Mouse (Mus musculus) neural tube, embryonic 11.5 days (tissue): Measurements from ENCODE around the gene Oser1. TPM values are rescaled to one million over a fixed set of nuclear protein-coding genes. Genes with fewer than 3 reads are reported as not detected.

Source experiments
- ATAC-seq: fragments of 200-750 bp; cut with Nextera tagmentation; 2 replicates; pipeline ENCODE4 v1.8.0; 2017; ENCODE audit warnings: moderate number of reproducible peaks, mild to moderate bottlenecking, moderate TSS enrichment, moderate library complexity; ENCODE audit not compliant: insufficient read depth, low FRiP score, low TSS enrichment
- DNase-seq: peaks from one replicate; pipeline ENCODE4 v3.0.0-alpha.2; 2015; ENCODE audit warnings: low spot score
- H3K27ac ChIP-seq: fragments of 300-500 bp; sonication (generic); 2 replicates; pipeline ENCODE4 v1.5.1; 2014; ENCODE audit warnings: low read depth, mild to moderate bottlenecking, low read length
- H3K27me3 ChIP-seq: fragments of 300-500 bp; sonication (generic); 2 replicates; pipeline ENCODE4 v1.6.1; 2014; ENCODE audit warnings: mild to moderate bottlenecking, low read length, mixed read lengths; ENCODE audit not compliant: control insufficient read depth, insufficient read depth
- H3K36me3 ChIP-seq: fragments of 300-500 bp; sonication (generic); 2 replicates; pipeline ENCODE4 v1.6.1; 2014; ENCODE audit warnings: mild to moderate bottlenecking, low read length, moderate library complexity, mixed read lengths; ENCODE audit not compliant: control insufficient read depth, insufficient read depth
- H3K4me1 ChIP-seq: fragments of 300-500 bp; sonication (generic); 2 replicates; pipeline ENCODE4 v1.6.1; 2014; ENCODE audit warnings: low read length, mixed read lengths; ENCODE audit not compliant: control insufficient read depth, insufficient read depth
- H3K4me2 ChIP-seq: fragments of 300-500 bp; sonication (generic); 2 replicates; pipeline ENCODE4 v1.6.1; 2014; ENCODE audit warnings: low read depth, mild to moderate bottlenecking, moderate library complexity
- H3K4me3 ChIP-seq: fragments of 300-500 bp; sonication (generic); 2 replicates; pipeline ENCODE4 v1.5.1; 2014; ENCODE audit warnings: low read depth, low read length
- H3K9ac ChIP-seq: fragments of 300-500 bp; sonication (generic); 2 replicates; pipeline ENCODE4 v1.6.1; 2014; ENCODE audit warnings: mild to moderate bottlenecking, low read length
- H3K9me3 ChIP-seq: fragments of 300-500 bp; sonication (generic); 2 replicates; pipeline ENCODE4 v1.6.1; 2016; ENCODE audit warnings: low read length; ENCODE audit not compliant: control insufficient read depth
- WGBS: fragments of 180-500 bp; shearing (Covaris S2); extraction: QIAGEN DNeasy Blood & Tissue Kit; methylation state at CpG from one replicate; pipeline ENCODE4 v1.1.7; 2014; 5-methylcytosine and 5-hydroxymethylcytosine counted together
- polyA plus RNA-seq: library from polyadenylated mRNA; unstranded; fragments of >200 nt; fragmentation: Nextera tagmentation; extraction: Ambion mirVana; gene quantifications from 2 replicates; pipeline ENCODE4 v1.2.1, GENCODE M21; 2014

Gene Oser1
- polyA plus RNA-seq, 1 experiment from 2014 or later: 85.4 TPM

DNA sequence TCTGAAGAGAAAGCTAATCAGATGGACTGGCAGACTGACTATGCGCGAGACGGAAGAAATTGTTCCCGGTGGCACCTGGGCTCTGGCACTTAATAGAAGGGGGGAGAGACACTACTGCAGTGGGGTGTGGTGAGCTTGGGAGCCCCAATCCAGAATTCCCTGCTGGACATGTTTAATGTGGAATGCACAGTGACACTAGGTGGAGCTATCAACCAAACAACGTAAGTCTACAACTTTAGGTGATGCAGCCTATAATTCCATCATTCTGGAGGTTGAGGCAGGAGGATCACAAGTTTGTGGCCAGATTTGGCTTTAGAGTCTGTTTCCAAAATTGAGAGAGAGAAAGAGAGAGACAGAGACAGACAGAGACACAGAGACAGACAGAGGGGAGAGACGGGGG lies 28.2 kb upstream of the Oser1 start:
- Histone ChIP-seq H3K36me3 (no peaks in the 10 kb centered on the region), H3K9me3 (no peaks in the 10 kb centered on the region), H3K27me3 (no peaks in the 10 kb centered on the region), H3K27ac (no peak overlapping the region), H3K9ac (no peak overlapping the region), H3K4me3 (no peak overlapping the region), H3K4me2 (no peak overlapping the region), H3K4me1 (no peaks in the 10 kb centered on the region)
- 87% methylated on average over 6 of the region's 6 CpGs for WGBS
- ATAC-seq (no peak), DNase-seq (no peak)

DNA sequence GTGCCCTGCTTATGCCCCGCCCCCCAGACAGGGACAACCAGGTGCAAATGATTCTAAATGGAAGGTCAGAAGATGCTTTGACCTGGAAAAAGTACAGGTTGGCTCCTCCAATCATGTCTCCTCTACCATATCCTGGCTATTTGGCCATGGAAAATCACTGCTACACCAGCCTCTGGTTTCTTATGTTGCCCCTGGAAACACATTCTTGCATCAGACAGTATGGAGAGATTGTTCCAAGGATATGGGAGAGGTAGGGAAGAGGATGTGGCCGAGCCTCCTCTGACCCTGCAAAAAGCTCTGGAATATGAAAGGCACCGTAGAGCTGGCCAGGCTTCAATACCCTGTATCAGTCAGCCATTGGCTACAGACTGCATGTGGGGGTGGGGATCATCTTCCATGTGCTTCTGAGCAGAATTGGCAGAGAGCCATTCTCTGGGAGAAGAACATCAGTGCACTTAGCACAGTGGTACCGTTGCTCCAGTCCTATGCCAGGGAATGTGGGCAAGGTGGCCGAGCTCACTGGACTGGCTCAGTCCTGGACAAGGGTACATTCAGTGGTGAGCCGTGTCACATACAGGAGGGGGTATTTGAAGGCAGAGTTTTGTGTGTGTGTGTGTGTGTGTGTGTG lies 26.3 kb upstream of the Oser1 start:
- ATAC-seq: no peak
- no peak overlapping the region for H3K4me3 ChIP-seq
- H3K36me3 ChIP-seq: no peaks in the 10 kb centered on the region
- no peaks in the 10 kb centered on the region for H3K9me3 ChIP-seq
- no peak overlapping the region for H3K27ac ChIP-seq
- no peaks in the 10 kb centered on the region for H3K4me1 ChIP-seq
- no peaks in the 10 kb centered on the region for H3K27me3 ChIP-seq
- WGBS: 85% methylated on average over 6 of the region's 6 CpGs
- no peak overlapping the region for H3K9ac ChIP-seq
- DNase-seq: no peak
- no peak overlapping the region for H3K4me2 ChIP-seq

DNA sequence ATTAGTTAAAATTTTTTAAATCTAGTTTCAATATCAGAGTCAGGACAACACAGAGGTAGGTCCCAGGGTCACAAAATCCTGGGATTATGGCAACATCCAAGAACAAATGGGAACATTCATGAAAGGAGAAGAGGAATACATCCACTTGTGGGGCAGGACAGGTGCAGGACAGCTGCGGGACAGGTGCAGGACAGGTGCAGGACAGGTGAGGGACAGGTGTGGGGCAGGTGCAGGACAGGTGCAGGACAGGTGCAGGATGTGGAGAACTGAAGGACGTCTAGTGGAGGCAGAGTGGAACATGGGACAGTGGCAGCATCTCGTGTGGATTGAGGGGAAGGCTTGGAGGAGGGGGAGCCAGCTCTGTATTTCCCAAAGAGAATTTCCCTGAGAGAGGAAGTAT lies 24.8 kb upstream of the Oser1 start:
- no peak overlapping the region for H3K27ac ChIP-seq
- H3K9me3 ChIP-seq: no peaks in the 10 kb centered on the region
- H3K4me3 ChIP-seq: no peak overlapping the region
- no peaks in the 10 kb centered on the region for H3K4me1 ChIP-seq
- 74% methylated on average over 3 of the region's 3 CpGs for WGBS
- H3K36me3 ChIP-seq: no peaks in the 10 kb centered on the region
- ATAC-seq: no peak
- H3K27me3 ChIP-seq: no peaks in the 10 kb centered on the region
- no peak overlapping the region for H3K9ac ChIP-seq
- DNase-seq: no peak
- H3K4me2 ChIP-seq: no peak overlapping the region

DNA sequence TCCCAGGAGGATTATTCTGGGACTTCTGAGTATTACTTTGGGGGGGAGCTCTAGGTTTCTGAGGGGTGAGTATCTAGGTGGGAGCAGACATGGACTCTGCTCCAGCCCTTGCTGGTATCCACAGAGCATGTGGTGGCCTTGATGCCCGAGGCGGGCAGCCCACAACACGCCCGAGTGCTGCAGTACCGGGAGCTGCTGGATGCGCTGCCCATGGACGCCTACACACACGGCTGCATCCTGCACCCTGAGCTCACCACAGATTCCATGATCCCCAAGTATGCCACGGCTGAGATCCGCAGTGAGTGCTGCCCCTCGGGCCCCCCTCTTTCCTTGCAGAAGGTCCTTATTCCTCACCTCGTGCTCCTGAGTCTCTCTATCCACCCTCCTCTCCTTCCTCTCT lies 22.9 kb upstream of the Oser1 start:
- H3K36me3 ChIP-seq: no peaks in the 10 kb centered on the region
- no peak overlapping the region for H3K4me3 ChIP-seq
- DNase-seq: no peak
- WGBS: 81% methylated on average over 12 of the region's 12 CpGs
- H3K4me1 ChIP-seq: no peaks in the 10 kb centered on the region
- H3K9me3 ChIP-seq: no peaks in the 10 kb centered on the region
- H3K27me3 ChIP-seq: no peaks in the 10 kb centered on the region
- no peak overlapping the region for H3K4me2 ChIP-seq
- H3K9ac ChIP-seq: no peak overlapping the region
- H3K27ac ChIP-seq: no peak overlapping the region
- no peak for ATAC-seq

DNA sequence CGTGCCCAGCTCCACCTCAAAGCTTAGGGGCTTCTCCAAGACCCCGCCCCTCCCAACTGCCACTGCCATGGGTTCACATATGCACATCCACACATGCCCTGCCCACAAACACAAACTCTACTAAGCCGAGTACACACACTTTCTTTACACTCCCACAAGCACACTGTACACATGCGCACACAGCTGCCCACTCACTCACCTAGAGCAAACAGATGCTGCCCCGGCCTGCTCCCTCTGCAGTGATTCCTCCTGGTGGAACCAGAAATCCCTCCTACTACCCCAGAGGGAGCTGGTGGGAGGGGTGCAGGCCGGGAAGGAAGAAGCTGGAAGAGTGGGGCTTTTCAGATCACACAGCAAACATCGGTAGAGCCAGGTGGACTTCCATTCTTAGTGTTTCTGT lies 19.5 kb upstream of the Oser1 start:
- Histone ChIP-seq H3K4me3 (no peak overlapping the region), H3K36me3 (no peaks in the 10 kb centered on the region), H3K4me2 (no peak overlapping the region), H3K27ac (no peak overlapping the region), H3K27me3 (no peaks in the 10 kb centered on the region), H3K9me3 (no peaks in the 10 kb centered on the region), H3K9ac (0 out of 2 replicates have a peak overlapping the region, but pooled peaks have one; percentile 6), H3K4me1 (no peaks in the 10 kb centered on the region)
- 71% methylated on average over 7 of the region's 7 CpGs for WGBS
- DNase-seq (no peak), ATAC-seq (no peak)

DNA sequence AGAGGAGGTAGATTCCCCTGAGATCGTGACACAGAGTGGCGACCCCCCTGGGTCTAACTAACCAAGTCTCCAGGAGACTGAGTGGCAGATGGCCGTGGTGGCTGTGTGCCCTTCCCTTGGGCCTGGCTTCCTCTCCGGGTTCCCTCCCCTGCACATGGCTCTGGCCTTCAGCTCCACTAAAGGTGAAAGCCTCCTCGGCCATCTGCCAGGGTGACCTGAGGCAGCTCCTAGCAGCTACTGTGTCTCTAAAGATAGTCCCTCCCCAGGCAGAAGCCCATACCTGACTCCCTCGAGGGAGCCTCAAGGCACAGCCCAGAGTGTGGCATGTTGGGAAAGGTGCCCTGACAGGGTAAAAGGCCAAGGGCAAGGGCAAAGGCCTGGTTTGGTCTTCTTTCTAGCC lies 19.0 kb upstream of the Oser1 start:
- no peak for ATAC-seq
- H3K9ac ChIP-seq: no peak overlapping the region
- no peaks in the 10 kb centered on the region; the same call in 1 of the 2 replicates for H3K27me3 ChIP-seq
- H3K4me1 ChIP-seq: no peaks in the 10 kb centered on the region
- no peaks in the 10 kb centered on the region for H3K9me3 ChIP-seq
- DNase-seq: no peak
- no peak overlapping the region for H3K4me2 ChIP-seq
- H3K36me3 ChIP-seq: no peaks in the 10 kb centered on the region
- 74% methylated on average over 6 of the region's 6 CpGs for WGBS
- no peak overlapping the region for H3K27ac ChIP-seq
- H3K4me3 ChIP-seq: no peak overlapping the region

DNA sequence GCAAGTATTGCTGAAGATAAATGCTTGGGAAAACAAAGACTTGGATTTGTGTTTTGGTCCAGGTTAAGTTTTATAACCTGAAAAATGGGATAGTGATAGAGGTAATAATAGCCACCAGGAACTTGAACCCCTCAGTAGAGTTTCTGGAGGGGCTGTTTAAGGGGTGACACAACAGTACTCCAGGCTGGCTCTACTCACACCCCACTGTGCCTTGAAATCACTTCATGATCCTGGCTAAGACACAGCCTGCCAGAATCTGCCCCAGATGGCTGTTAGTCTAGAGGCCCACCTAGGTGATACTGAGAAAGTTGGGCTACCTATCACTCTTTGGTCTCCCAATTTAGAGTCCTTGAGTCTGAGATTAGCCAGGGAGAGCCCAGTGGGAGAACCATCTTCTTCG lies 15.0 kb upstream of the Oser1 start:
- Histone ChIP-seq H3K4me3 (peak overlapping the region; percentile 64), H3K4me2 (peak overlapping the region; percentile 72)
- 86% methylated on average over 1 of the region's 1 CpGs for WGBS

DNA sequence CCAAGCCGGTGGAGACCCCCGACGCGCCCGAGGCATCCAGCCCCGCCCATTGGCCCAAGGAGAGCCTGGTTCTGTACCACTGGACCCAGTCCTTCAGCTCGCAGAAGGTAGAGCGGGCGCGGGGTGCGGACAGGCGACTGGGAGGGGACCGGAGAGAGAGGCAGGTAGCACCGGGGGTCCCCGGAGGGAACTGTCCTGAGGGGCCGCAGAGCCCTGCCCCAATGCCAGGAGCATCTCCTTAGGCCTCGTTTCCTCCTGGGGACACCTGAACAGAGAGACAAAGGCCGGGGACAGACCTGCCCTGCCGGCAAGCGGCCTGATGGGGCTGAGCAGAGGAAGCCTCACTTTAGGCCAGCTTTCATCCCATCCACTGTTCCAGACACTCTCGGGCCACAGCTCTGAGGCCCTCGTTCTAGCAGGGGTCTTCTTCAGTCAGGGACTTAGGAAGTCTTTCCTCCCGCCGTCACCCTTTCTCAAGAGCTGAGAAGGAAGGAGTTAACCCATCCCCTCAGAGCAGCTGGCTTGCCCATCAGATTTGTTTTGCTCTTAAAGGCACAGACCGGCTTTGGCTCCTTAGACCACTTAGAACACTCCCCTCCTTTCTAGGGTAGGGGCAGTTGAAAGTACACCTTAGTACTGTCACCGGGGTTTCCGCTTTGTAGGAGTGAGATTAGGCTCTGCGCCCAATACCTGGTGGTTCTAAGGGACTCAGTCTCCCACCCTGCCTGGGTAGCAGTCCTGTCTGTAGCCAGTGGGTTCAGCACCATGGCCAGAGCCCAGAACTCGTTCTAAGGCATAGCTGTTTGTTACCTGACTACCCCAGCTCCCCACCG lies 14.3 kb upstream of the Oser1 start:
- WGBS: 2% methylated on average over 30 of the region's 30 CpGs
- peak; percentile 49 for ATAC-seq
- H3K27ac ChIP-seq: peak overlapping the region; percentile 37; the same call in 1 of the 2 replicates

More for the DNA sequence above, 15.0 kb upstream of the Oser1 start:
- Histone ChIP-seq H3K27ac (no peak overlapping the region), H3K9me3 (no peaks in the 10 kb centered on the region), H3K9ac (no peak overlapping the region; the same call in 1 of the 2 replicates), H3K36me3 (no peaks in the 10 kb centered on the region), H3K4me1 (no peaks in the 10 kb centered on the region), H3K27me3 (no peaks in the 10 kb centered on the region; the same call in 1 of the 2 replicates)
- no peak for DNase-seq
- no peak for ATAC-seq

DNA sequence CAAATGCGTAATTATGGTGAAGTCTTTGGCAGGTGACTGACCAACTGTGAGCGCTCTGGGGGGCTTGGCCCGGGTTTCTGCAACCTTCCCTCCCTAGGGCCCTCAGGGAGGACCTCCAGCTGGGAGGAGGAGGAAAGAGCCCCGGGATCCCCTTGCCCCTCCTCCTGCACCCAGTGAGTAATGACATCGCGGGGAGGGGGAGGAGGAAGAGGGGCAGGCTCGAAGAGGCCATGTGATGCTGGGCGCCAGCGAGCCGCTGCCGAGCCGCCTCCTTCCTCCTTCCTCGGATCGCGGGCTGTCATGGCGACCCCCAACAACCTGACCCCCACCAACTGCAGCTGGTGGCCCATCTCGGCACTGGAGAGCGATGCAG lies 13.7 kb upstream of the Oser1 start, which contains the start of gene Gdap1l1:
Gene Gdap1l1 (plus strand): TSS at position 231 of the 373 bp plus-strand sequence.
- H3K27ac ChIP-seq: peak within 1 kb of the TSS; percentile 37; the same call in 1 of the 2 replicates
- WGBS: 2% methylated on average over 13 of the region's 18 CpGs
- peak; percentile 79 for DNase-seq

More for the DNA sequence above, 14.3 kb upstream of the Oser1 start:
- Histone ChIP-seq H3K4me3 (peak overlapping the region; percentile 64), H3K4me2 (peak overlapping the region; percentile 72), H3K27me3 (no peaks in the 10 kb centered on the region; the same call in 1 of the 2 replicates), H3K4me1 (no peaks in the 10 kb centered on the region), H3K36me3 (no peaks in the 10 kb centered on the region), H3K9ac (peak overlapping the region; percentile 82), H3K9me3 (no peaks in the 10 kb centered on the region)
- peak; percentile 71 for DNase-seq

More for the DNA sequence above, 13.7 kb upstream of the Oser1 start, which contains the start of gene Gdap1l1:
- Histone ChIP-seq H3K9ac (peak within 1 kb of the TSS; percentile 82), H3K4me1 (no peaks in the 10 kb centered on the region), H3K4me2 (peak within 1 kb of the TSS; percentile 72), H3K9me3 (no peaks in the 10 kb centered on the region), H3K36me3 (no peaks in the 10 kb centered on the region), H3K27me3 (no peaks in the 10 kb centered on the region; the same call in 1 of the 2 replicates), H3K4me3 (peak within 1 kb of the TSS; percentile 64)
- ATAC-seq: peak; percentile 79
